Mouse (Mus musculus) hindbrain, embryonic 12.5 days (tissue): ENCODE measurements around the gene Entpd7. TPM values are rescaled to one million over a fixed set of nuclear protein-coding genes. Genes with fewer than 3 reads are reported as not detected.

Experiments
- ATAC-seq: fragments of 200-750 bp; cut with Nextera tagmentation; 2 replicates; pipeline ENCODE4 v1.8.0; 2017; ENCODE audit warnings: moderate TSS enrichment; ENCODE audit not compliant: low FRiP score
- H3K27ac ChIP-seq: fragments of 300-500 bp; sonication (generic); 2 replicates; pipeline ENCODE4 v1.5.1; 2016; ENCODE audit warnings: mild to moderate bottlenecking
- H3K27me3 ChIP-seq: fragments of 300-500 bp; sonication (generic); 2 replicates; pipeline ENCODE4 v1.6.1; 2016; ENCODE audit warnings: mild to moderate bottlenecking
- H3K36me3 ChIP-seq: fragments of 300-500 bp; sonication (generic); 2 replicates; pipeline ENCODE4 v1.6.1; 2016; ENCODE audit warnings: mild to moderate bottlenecking
- H3K4me1 ChIP-seq: fragments of 300-500 bp; sonication (generic); 2 replicates; pipeline ENCODE4 v1.6.1; 2016
- H3K4me2 ChIP-seq: fragments of 300-500 bp; sonication (generic); replicated peaks from 2 replicates; pipeline ENCODE4 v1.6.1; 2016; ENCODE audit warnings: mild to moderate bottlenecking
- H3K4me3 ChIP-seq: fragments of 300-500 bp; sonication (generic); 2 replicates; pipeline ENCODE4 v1.5.1; 2016; ENCODE audit warnings: mild to moderate bottlenecking
- H3K9ac ChIP-seq: fragments of 300-500 bp; sonication (generic); 2 replicates; pipeline ENCODE4 v1.6.1; 2016; ENCODE audit warnings: mild to moderate bottlenecking, moderate library complexity
- H3K9me3 ChIP-seq: fragments of 300-500 bp; sonication (generic); replicated peaks from 2 replicates; pipeline ENCODE4 v1.6.1; 2016; ENCODE audit warnings: mild to moderate bottlenecking
- WGBS: fragments of 180-500 bp; shearing (Covaris S2); methylation state at CpG from one replicate; pipeline ENCODE4 v1.1.7; 2016; 5-methylcytosine and 5-hydroxymethylcytosine counted together
- polyA plus RNA-seq: library from polyadenylated mRNA; unstranded; fragments of >200 nt; fragmentation: Nextera tagmentation; extraction: Ambion mirVana; gene quantifications from 2 replicates; pipeline ENCODE4 v1.2.1, GENCODE M21; 2016

Gene Entpd7
- polyA plus RNA-seq, 1 experiment from 2014 or later: 10.5 TPM

- H3K27me3 ChIP-seq: no peaks in the 10 kb centered on the region
- H3K36me3 ChIP-seq: peaks cover 25% of the 10 kb centered on the region
- ATAC-seq: no peak
- no peak overlapping the region for H3K4me3 ChIP-seq
- H3K9me3 ChIP-seq: no peaks in the 10 kb centered on the region
- H3K4me1 ChIP-seq: no peaks in the 10 kb centered on the region
- no peak overlapping the region for H3K9ac ChIP-seq
- no peak overlapping the region for H3K27ac ChIP-seq
- no peak overlapping the region for H3K4me2 ChIP-seq
- WGBS: 62% methylated on average over 21 of the region's 22 CpGs
These were observed 21.9 kb downstream of the Entpd7 start for GRCm38 (mm10) chr19:43711159-43711916.

- Histone ChIP-seq H3K4me2 (no peak overlapping the region), H3K4me3 (no peak overlapping the region), H3K36me3 (peaks cover 22% of the 10 kb centered on the region), H3K27me3 (no peaks in the 10 kb centered on the region), H3K9me3 (no peaks in the 10 kb centered on the region), H3K4me1 (no peaks in the 10 kb centered on the region), H3K9ac (no peak overlapping the region), H3K27ac (no peak overlapping the region)
- 80% methylated on average over 5 of the region's 5 CpGs for WGBS
- no peak for ATAC-seq
These were observed 22.5 kb downstream of the Entpd7 start for GRCm38 (mm10) chr19:43711971-43712370.

GRCm38 (mm10) chr19:43720061-43720460 is 30.6 kb downstream of the Entpd7 start:
- H3K27me3 ChIP-seq: no peaks in the 10 kb centered on the region
- H3K27ac ChIP-seq: no peak overlapping the region
- ATAC-seq: no peak
- no peak overlapping the region for H3K4me3 ChIP-seq
- H3K9ac ChIP-seq: no peak overlapping the region
- no peak overlapping the region for H3K4me2 ChIP-seq
- no peaks in the 10 kb centered on the region for H3K9me3 ChIP-seq
- 0 out of 2 replicates have a peak, but pooled peaks cover 3% of the 10 kb centered on the region for H3K4me1 ChIP-seq
- WGBS: 97% methylated on average over 11 of the region's 11 CpGs
- peaks cover 43% of the 10 kb centered on the region for H3K36me3 ChIP-seq

- Histone ChIP-seq H3K4me2 (no peak overlapping the region), H3K9ac (no peak overlapping the region), H3K36me3 (peaks cover 52% of the 10 kb centered on the region), H3K9me3 (no peaks in the 10 kb centered on the region), H3K27me3 (no peaks in the 10 kb centered on the region), H3K4me1 (0 out of 2 replicates have a peak, but pooled peaks cover 3% of the 10 kb centered on the region), H3K4me3 (no peak overlapping the region), H3K27ac (no peak overlapping the region)
- ATAC-seq: no peak
- WGBS: 72% methylated on average over 8 of the region's 8 CpGs
These were observed 33.4 kb downstream of the Entpd7 start for GRCm38 (mm10) chr19:43722891-43723290.

- Histone ChIP-seq H3K9ac (no peak overlapping the region), H3K36me3 (peaks cover 52% of the 10 kb centered on the region), H3K4me3 (no peak overlapping the region), H3K4me1 (0 out of 2 replicates have a peak, but pooled peaks cover 3% of the 10 kb centered on the region), H3K4me2 (no peak overlapping the region), H3K9me3 (no peaks in the 10 kb centered on the region), H3K27me3 (no peaks in the 10 kb centered on the region), H3K27ac (no peak overlapping the region)
- ATAC-seq: no peak
- WGBS: 86% methylated on average over 10 of the region's 10 CpGs
These were observed 34.0 kb downstream of the Entpd7 start for GRCm38 (mm10) chr19:43723501-43723900.

GRCm38 (mm10) chr19:43724194-43724593 is 34.7 kb downstream of the Entpd7 start:
- WGBS: 92% methylated on average over 20 of the region's 20 CpGs
- Histone ChIP-seq H3K27ac (no peak overlapping the region), H3K9me3 (no peaks in the 10 kb centered on the region), H3K4me3 (no peak overlapping the region), H3K27me3 (no peaks in the 10 kb centered on the region), H3K36me3 (peaks cover 51% of the 10 kb centered on the region), H3K4me1 (0 out of 2 replicates have a peak, but pooled peaks cover 3% of the 10 kb centered on the region), H3K4me2 (no peak overlapping the region), H3K9ac (no peak overlapping the region)
- no peak for ATAC-seq

GRCm38 (mm10) chr19:43724821-43725220 is 35.3 kb downstream of the Entpd7 start:
- Histone ChIP-seq H3K27me3 (no peaks in the 10 kb centered on the region), H3K4me1 (peaks cover 7% of the 10 kb centered on the region; the same call in 1 of the 2 replicates), H3K9ac (no peak overlapping the region), H3K4me2 (no peak overlapping the region), H3K9me3 (no peaks in the 10 kb centered on the region), H3K4me3 (no peak overlapping the region), H3K36me3 (peaks cover 45% of the 10 kb centered on the region), H3K27ac (no peak overlapping the region)
- ATAC-seq: no peak
- whole genome bisulfite sequencing: 87% methylated on average over 7 of the region's 7 CpGs

- Histone ChIP-seq H3K4me2 (no peak overlapping the region), H3K4me1 (peaks cover 11% of the 10 kb centered on the region), H3K36me3 (peaks cover 41% of the 10 kb centered on the region), H3K27ac (no peak overlapping the region), H3K9ac (no peak overlapping the region), H3K27me3 (no peaks in the 10 kb centered on the region), H3K9me3 (no peaks in the 10 kb centered on the region), H3K4me3 (no peak overlapping the region)
- WGBS: 77% methylated on average over 15 of the region's 15 CpGs
- no peak for ATAC-seq
These were observed 37.2 kb downstream of the Entpd7 start for GRCm38 (mm10) chr19:43726510-43727146.

- Histone ChIP-seq H3K27ac (peak overlapping the region; percentile 52; the same call in 1 of the 2 replicates), H3K36me3 (peaks cover 39% of the 10 kb centered on the region), H3K4me1 (peaks cover 8% of the 10 kb centered on the region), H3K4me3 (peak overlapping the region; percentile 24), H3K27me3 (no peaks in the 10 kb centered on the region), H3K9ac (0 out of 2 replicates have a peak overlapping the region, but pooled peaks have one; percentile 15), H3K4me2 (peak overlapping the region; percentile 47), H3K9me3 (no peaks in the 10 kb centered on the region)
- 45% methylated on average over 22 of the region's 22 CpGs for WGBS
- no peak for ATAC-seq
These were observed 40.0 kb downstream of the Entpd7 start for GRCm38 (mm10) chr19:43729296-43730036.

GRCm38 (mm10) chr19:43730037-43730428 is 40.6 kb downstream of the Entpd7 start:
- peaks cover 39% of the 10 kb centered on the region for H3K36me3 ChIP-seq
- no peak overlapping the region for H3K27ac ChIP-seq

GRCm38 (mm10) chr19:43731157-43731556 is 41.7 kb downstream of the Entpd7 start:
- Histone ChIP-seq H3K36me3 (peaks cover 35% of the 10 kb centered on the region), H3K4me1 (peaks cover 8% of the 10 kb centered on the region), H3K27ac (no peak overlapping the region), H3K27me3 (no peaks in the 10 kb centered on the region), H3K9ac (no peak overlapping the region), H3K4me2 (no peak overlapping the region), H3K9me3 (no peaks in the 10 kb centered on the region), H3K4me3 (no peak overlapping the region)
- WGBS: 56% methylated on average over 7 of the region's 7 CpGs
- no peak for ATAC-seq

More at GRCm38 (mm10) chr19:43730037-43730428, 40.6 kb downstream of the Entpd7 start:
- no peak for ATAC-seq
- Histone ChIP-seq H3K9me3 (no peaks in the 10 kb centered on the region), H3K27me3 (no peaks in the 10 kb centered on the region), H3K4me3 (peak overlapping the region; percentile 24), H3K4me2 (peak overlapping the region; percentile 47), H3K9ac (no peak overlapping the region), H3K4me1 (peaks cover 8% of the 10 kb centered on the region)
- WGBS: 25% methylated on average over 8 of the region's 8 CpGs

GRCm38 (mm10) chr19:43738409-43738808 is 48.9 kb downstream of the Entpd7 start:
- Histone ChIP-seq H3K9ac (no peak overlapping the region), H3K4me2 (no peak overlapping the region), H3K36me3 (peaks cover 82% of the 10 kb centered on the region), H3K27ac (no peak overlapping the region), H3K4me1 (no peaks in the 10 kb centered on the region), H3K4me3 (no peak overlapping the region), H3K9me3 (no peaks in the 10 kb centered on the region), H3K27me3 (no peaks in the 10 kb centered on the region)
- no peak for ATAC-seq
- WGBS: 95% methylated on average over 10 of the region's 10 CpGs
